Mouse (Mus musculus) G1E (cell line): Measurements from ENCODE around the gene Hhipl1. TPM values are rescaled to one million over a fixed set of nuclear protein-coding genes. Genes with fewer than 3 reads are reported as not detected.

ENCODE experiments used
- ATAC-seq: 2 replicates; pipeline ENCODE4 v1.8.0; 2016; ENCODE audit warnings: mild to moderate bottlenecking; ENCODE audit not compliant: insufficient number of reproducible peaks, poor library complexity, low FRiP score, severe bottlenecking; ENCODE audit errors: extremely low read depth
- DNase-seq: peaks from one replicate; pipeline ENCODE4 v3.0.0; 2012; ENCODE audit warnings: low spot score
- H3K27me3 ChIP-seq: 2 replicates; pipeline ENCODE4 v1.6.1; 2012; ENCODE audit warnings: mild to moderate bottlenecking, low read length, inconsistent platforms; ENCODE audit not compliant: insufficient read depth
- H3K36me3 ChIP-seq: replicated peaks from 2 replicates; pipeline ENCODE3; 2012; ENCODE audit warnings: mild to moderate bottlenecking, inconsistent platforms
- H3K4me1 ChIP-seq: 2 replicates; pipeline ENCODE4 v1.6.1; 2012; ENCODE audit warnings: low read depth, low read length, inconsistent platforms, mixed read lengths; ENCODE audit not compliant: insufficient read depth
- H3K4me3 ChIP-seq: 2 replicates; pipeline ENCODE4 v1.5.1; 2012; ENCODE audit warnings: low read depth, mild to moderate bottlenecking, inconsistent platforms, low read length, moderate library complexity, mixed read lengths
- H3K9me3 ChIP-seq: replicated peaks from 2 replicates; pipeline ENCODE4 v1.6.1; 2012; ENCODE audit warnings: inconsistent platforms
- CTCF ChIP-seq: IDR thresholded peaks from 2 replicates; pipeline ENCODE4 v1.5.1; 2012; ENCODE audit warnings: low read depth, low read length, inconsistent platforms, mixed read lengths
- GATA1 ChIP-seq: IDR thresholded peaks from 2 replicates; pipeline ENCODE4 v1.6.1; 2012; ENCODE audit warnings: borderline replicate concordance, low read length, inconsistent platforms, mixed read lengths
- GATA2 ChIP-seq: IDR thresholded peaks from 2 replicates; pipeline ENCODE4 v1.6.1; 2012; ENCODE audit warnings: low read depth, low read length, inconsistent platforms, borderline replicate concordance
- POLR2AphosphoS5 ChIP-seq: IDR thresholded peaks from 2 replicates; pipeline ENCODE4 v1.6.1; 2012; ENCODE audit warnings: low read depth, low read length, inconsistent platforms; ENCODE audit not compliant: insufficient replicate concordance
- TAL1 ChIP-seq: conservative IDR thresholded peaks from 2 replicates; pipeline ENCODE4 v1.6.1; 2012; ENCODE audit warnings: low read depth, low read length, inconsistent platforms, mixed read lengths
- polyA plus RNA-seq: library from polyadenylated mRNA; stranded (reverse); fragments of >175 nt; gene quantifications from 2 replicates; pipeline ENCODE4 v1.2.3, GENCODE M21; 2012
- total RNA-seq, 2 experiments: library from RNA; stranded (forward) in 1 of 2; stranded (reverse) in 1 of 2; fragments of 200-1000 nt in 1 of 2; fragments of >200 nt in 1 of 2; fragmentation: Nextera tagmentation in 1 of 2; gene quantifications; 2 replicates each; pipeline ENCODE4 v1.2.3; 2014 to 2017

The Hhipl1 gene
- total and polyA plus RNA-seq, 3 experiments, result 0.05 TPM; not detected in 2

DNA sequence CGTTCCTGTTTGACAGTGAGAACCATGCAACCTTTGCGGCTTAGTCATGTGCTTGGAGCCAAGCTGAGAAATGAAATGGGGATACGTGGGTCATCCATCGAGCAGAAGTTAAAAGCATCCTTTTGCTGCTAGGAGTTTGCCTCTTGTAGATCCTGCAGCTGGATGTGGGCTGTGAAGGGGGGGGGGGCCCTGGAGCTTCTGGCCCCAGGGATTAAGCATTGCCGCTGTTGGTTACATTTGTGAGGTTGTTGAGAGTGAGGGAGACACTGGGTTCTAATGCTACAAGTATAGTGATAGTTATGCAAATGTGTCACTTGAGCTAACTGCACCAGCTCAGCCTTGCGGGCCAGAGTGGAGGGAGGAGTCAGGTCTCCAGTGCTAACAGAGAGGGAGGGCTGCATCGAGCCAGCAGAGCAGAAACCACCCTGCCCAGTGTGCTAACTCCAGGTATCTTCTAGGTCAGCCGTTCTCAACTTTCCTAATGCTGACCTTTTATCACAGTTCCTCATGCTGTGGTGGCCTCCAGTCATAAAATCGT is 11.2 kb downstream of the Hhipl1 start:
- Histone ChIP-seq H3K9me3 (peaks cover 91% of the 10 kb centered on the region), H3K36me3 (no peaks in the 10 kb centered on the region), H3K27me3 (no peaks in the 10 kb centered on the region; the same call in 1 of the 2 replicates), H3K4me1 (no peaks in the 10 kb centered on the region), H3K4me3 (no peak overlapping the region)
- TF ChIP-seq CTCF, result no peak
- no peak for TF ChIP-seq POLR2AphosphoS5
- TF ChIP-seq GATA2, result no peak
- no peak for TF ChIP-seq GATA1
- no peak for TF ChIP-seq TAL1
- ATAC-seq (no peak), DNase-seq (no peak)

DNA sequence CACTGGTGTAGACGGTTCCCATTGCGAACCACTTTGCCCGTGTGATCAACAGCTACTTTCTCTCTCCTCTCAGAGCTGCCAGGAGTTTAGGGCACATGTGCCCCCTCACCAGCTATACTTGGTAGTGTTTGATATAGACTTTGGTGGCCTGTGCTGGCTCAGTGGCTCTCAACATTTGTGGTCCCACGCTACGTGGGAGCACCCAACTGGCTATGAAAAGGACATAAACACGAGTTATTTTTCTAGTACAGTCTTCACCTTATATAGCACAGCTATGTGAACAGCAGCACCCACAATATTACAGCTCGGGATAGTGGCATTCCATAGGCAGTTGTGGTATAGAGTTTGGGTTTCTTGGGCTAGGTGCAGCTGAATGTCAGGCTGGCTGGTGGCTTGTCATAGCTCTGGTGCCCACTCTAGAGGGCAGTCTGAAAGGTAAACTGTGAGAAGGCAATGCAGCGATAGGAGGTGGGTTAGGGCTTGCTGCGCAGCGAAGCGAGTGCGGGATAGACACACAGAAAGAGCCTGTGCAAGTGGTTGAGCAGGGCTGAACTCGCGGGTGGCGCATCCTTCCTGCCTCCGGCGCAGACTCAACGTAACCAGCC is 11.9 kb downstream of the Hhipl1 start:
- Histone ChIP-seq H3K9me3 (peaks cover 89% of the 10 kb centered on the region), H3K4me3 (peak overlapping the region; percentile 22; the same call in 1 of the 2 replicates), H3K27me3 (no peaks in the 10 kb centered on the region; the same call in 1 of the 2 replicates), H3K4me1 (no peaks in the 10 kb centered on the region), H3K36me3 (no peaks in the 10 kb centered on the region)
- no peak for ATAC-seq
- no peak for DNase-seq
- TF ChIP-seq CTCF (no peak), POLR2AphosphoS5 (no peak), GATA1 (no peak), TAL1 (no peak), GATA2 (no peak)

DNA sequence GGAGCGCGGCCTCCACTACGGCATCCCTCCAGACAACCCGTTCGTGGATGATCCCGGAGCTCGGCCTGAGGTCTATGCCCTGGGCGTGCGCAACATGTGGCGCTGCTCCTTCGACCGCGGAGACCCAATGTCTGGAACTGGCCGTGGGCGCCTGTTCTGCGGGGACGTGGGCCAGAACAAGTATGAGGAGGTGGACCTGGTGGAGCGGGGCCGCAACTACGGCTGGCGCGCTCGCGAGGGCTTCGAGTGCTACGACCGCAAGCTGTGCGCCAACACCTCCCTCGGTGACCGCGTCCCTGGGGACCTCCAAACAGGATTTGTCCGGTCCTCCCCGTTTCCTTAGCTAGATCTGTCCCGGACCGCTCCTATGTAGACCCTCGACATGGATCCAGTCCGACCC is 12.4 kb downstream of the Hhipl1 start:
- TF ChIP-seq GATA1 (no peak), TAL1 (no peak), CTCF (no peak), POLR2AphosphoS5 (no peak), GATA2 (no peak)
- Histone ChIP-seq H3K27me3 (no peaks in the 10 kb centered on the region; the same call in 1 of the 2 replicates), H3K9me3 (peaks cover 89% of the 10 kb centered on the region), H3K4me3 (peak overlapping the region; percentile 22; the same call in 1 of the 2 replicates), H3K36me3 (no peaks in the 10 kb centered on the region), H3K4me1 (no peaks in the 10 kb centered on the region)
- DNase-seq, result no peak
- no peak for ATAC-seq

- no peak for TF ChIP-seq GATA2
- H3K27me3 ChIP-seq, result no peaks in the 10 kb centered on the region; the same call in 1 of the 2 replicates
- no peak for DNase-seq
- H3K9me3 ChIP-seq, result peaks cover 85% of the 10 kb centered on the region
- H3K4me1 ChIP-seq, result no peaks in the 10 kb centered on the region
- H3K36me3 ChIP-seq, result no peaks in the 10 kb centered on the region
- 0 out of 2 replicates have a peak overlapping the region, but pooled peaks have one; percentile 17 for H3K4me3 ChIP-seq
- ATAC-seq, result no peak
These were observed 14.0 kb downstream of the Hhipl1 start for GRCm38 (mm10) chr12:108320096-108320495.

- TF ChIP-seq GATA1 (no peak), GATA2 (no peak), TAL1 (no peak), POLR2AphosphoS5 (no peak)
- Histone ChIP-seq H3K9me3 (peaks cover 85% of the 10 kb centered on the region), H3K4me1 (no peaks in the 10 kb centered on the region), H3K4me3 (no peak overlapping the region), H3K36me3 (no peaks in the 10 kb centered on the region), H3K27me3 (no peaks in the 10 kb centered on the region)
- ATAC-seq (no peak), DNase-seq (no peak)
These were observed 20.3 kb downstream of the Hhipl1 start for GRCm38 (mm10) chr12:108326401-108326800.

DNA sequence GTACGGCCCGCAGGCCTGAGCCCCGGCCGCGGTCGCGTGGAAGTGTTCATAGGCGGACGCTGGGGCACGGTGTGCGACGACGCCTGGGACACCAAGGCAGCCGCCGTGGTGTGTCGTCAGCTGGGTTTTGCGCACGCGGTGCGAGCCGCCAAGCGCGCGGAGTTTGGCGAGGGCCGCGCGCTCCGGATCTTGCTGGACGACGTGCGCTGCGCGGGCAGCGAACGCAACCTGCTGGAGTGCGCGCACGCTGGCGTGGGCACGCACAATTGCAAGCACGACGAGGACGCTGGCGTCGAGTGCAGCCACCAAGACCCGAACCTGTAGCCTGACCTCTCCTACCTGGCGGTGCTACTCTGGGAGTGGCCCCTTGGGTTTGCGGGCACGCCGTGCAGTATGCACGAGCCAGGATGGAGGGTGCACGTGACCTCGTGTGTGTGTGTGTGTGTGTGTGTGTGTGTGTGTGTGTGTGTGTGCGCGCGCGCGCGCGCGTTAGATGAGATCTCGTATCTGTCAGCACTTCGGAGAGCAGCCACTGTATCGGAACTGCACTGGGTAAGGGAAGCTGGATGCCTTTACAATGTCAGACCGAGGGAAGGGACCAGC is 21.9 kb downstream of the Hhipl1 start:
- Histone ChIP-seq H3K27me3 (no peaks in the 10 kb centered on the region), H3K36me3 (no peaks in the 10 kb centered on the region), H3K4me1 (no peaks in the 10 kb centered on the region), H3K4me3 (peak overlapping the region; percentile 56; the same call in 1 of the 2 replicates), H3K9me3 (peaks cover 85% of the 10 kb centered on the region)
- DNase-seq (no peak), ATAC-seq (no peak)
- TF ChIP-seq CTCF (no peak), GATA2 (no peak), GATA1 (no peak), TAL1 (no peak), POLR2AphosphoS5 (no peak)
